13 mouse cellular contexts compared by ENCODE assay signal in genomic region chr6:30556080-30556479, GRCm38 (mm10). TPM values are rescaled to one million over a fixed set of nuclear protein-coding genes. Genes with fewer than 3 reads are reported as not detected.
DNase-seq lines count a peak whose midpoint lies in the region; ATAC-seq and TF ChIP-seq lines count a peak whose summit lies in the region.
"Had no signal": no experiment of that assay in that cellular context is flagged by ENCODE, and none has a peak within 500 bp of the region (broad histone marks: within the 10 kb centered on the region; RNA-seq: fewer than 3 reads in every experiment).

No protein-coding gene starts in this region.

- no peak for TF ChIP-seq EP300 in heart, postnatal 0 days (IDR thresholded peaks at IDR 0.05; ENCODE audit: low read depth)

- H3K4me2 ChIP-seq in forebrain, embryonic 13.5 days, result no peak overlapping the region
- H3K4me2 ChIP-seq in heart, postnatal 0 days (ENCODE audit: low read depth, low read length), result no peak overlapping the region
- H3K4me2 ChIP-seq: liver, embryonic 12.5 days had no signal

- no peak for TF ChIP-seq POLR2A in brain, embryonic 14.5 days (IDR thresholded peaks at IDR 0.05; ENCODE audit: borderline replicate concordance, extremely low read depth, insufficient read depth, insufficient read length, poor library complexity, severe bottlenecking)

- no peak for ATAC-seq in forebrain, embryonic 13.5 days
- ATAC-seq in heart, postnatal 0 days (ENCODE audit: insufficient read depth, low read depth), result peak; percentile 88
- ATAC-seq: liver, embryonic 12.5 days had no signal

- WGBS in forebrain, embryonic 10.5 days, result 4% methylated on average over 5 of the region's 9 CpGs
- 15% methylated on average over 2 of the region's 9 CpGs for WGBS in forebrain, embryonic 13.5 days
- WGBS in heart, postnatal 0 days, result 0% methylated on average over 3 of the region's 9 CpGs

- intact Hi-C loops in left cerebral cortex, adult 2 months (cut with DNase I), result no loop called here

- H3K27me3 ChIP-seq in forebrain, embryonic 10.5 days (ENCODE audit: poor library complexity, severe bottlenecking), result no peaks in the 10 kb centered on the region
- no peaks in the 10 kb centered on the region for H3K27me3 ChIP-seq in forebrain, embryonic 13.5 days
- H3K27me3 ChIP-seq in heart, postnatal 0 days (ENCODE audit: control insufficient read depth, insufficient read depth, low read length), result no peaks in the 10 kb centered on the region

- H3K9me3 ChIP-seq in forebrain, embryonic 10.5 days, result peaks cover 1% of the 10 kb centered on the region; the same call in 1 of the 2 replicates
- no peaks in the 10 kb centered on the region for H3K9me3 ChIP-seq in forebrain, embryonic 13.5 days (replicated peaks)
- 0 out of 2 replicates have a peak, but pooled peaks cover 1% of the 10 kb centered on the region for H3K9me3 ChIP-seq in heart, postnatal 0 days (replicated peaks; ENCODE audit: control insufficient read depth, low read length)
- H3K9me3 ChIP-seq: liver, embryonic 12.5 days had no signal

- no peak overlapping the region for H3K9ac ChIP-seq in forebrain, embryonic 13.5 days
- H3K9ac ChIP-seq in heart, postnatal 0 days (replicated peaks; ENCODE audit: low read depth, low read length), result no peak overlapping the region
- H3K9ac ChIP-seq: liver, embryonic 12.5 days had no signal

- no peaks in the 10 kb centered on the region; the same call in 1 of the 2 replicates for H3K36me3 ChIP-seq in forebrain, embryonic 10.5 days (replicated peaks)
- no peaks in the 10 kb centered on the region for H3K36me3 ChIP-seq in forebrain, embryonic 13.5 days (ENCODE audit: poor library complexity, severe bottlenecking)
- H3K36me3 ChIP-seq in heart, postnatal 0 days (replicated peaks; ENCODE audit: control insufficient read depth, insufficient read depth, low read length), result no peaks in the 10 kb centered on the region
- H3K36me3 ChIP-seq: liver, embryonic 12.5 days had no signal

- DNase-seq in forebrain, embryonic 10.5 days (ENCODE audit: extremely low spot score, low spot score), result no peak
- peak; percentile 59 for DNase-seq in 416B (ENCODE audit: low read depth)
- peak; percentile 26 for DNase-seq in brain, embryonic 14.5 days (ENCODE audit: low read depth)
- DNase-seq in heart, postnatal 0 days (ENCODE audit: low spot score), result peak; percentile 83
- no peak for DNase-seq in left cerebral cortex, adult 2 months (ENCODE audit: extremely low spot score in 1 of 2, low spot score in 2 of 2)
- no peak for DNase-seq in neural tube, embryonic 10.5 days (ENCODE audit: extremely low spot score, low spot score)
- no peak for DNase-seq in frontal cortex, postnatal 10 days (ENCODE audit: low spot score in 2 of 2)
- DNase-seq: cerebellum, adult 2 months had no signal

- no peak for TF ChIP-seq CTCF in brain, embryonic 14.5 days (IDR thresholded peaks at IDR 0.05; ENCODE audit: borderline replicate concordance, extremely low read depth, insufficient read depth, insufficient read length)
- TF ChIP-seq CTCF in heart, postnatal 0 days (IDR thresholded peaks at IDR 0.05; ENCODE audit: low read depth), result no peak
- TF ChIP-seq CTCF in left cerebral cortex, adult 2 months (IDR thresholded peaks at IDR 0.05), result no peak

- H3K4me3 ChIP-seq in forebrain, embryonic 10.5 days, result no peak overlapping the region
- H3K4me3 ChIP-seq in forebrain, embryonic 13.5 days, result no peak overlapping the region
- no peak overlapping the region for H3K4me3 ChIP-seq in heart, postnatal 0 days (ENCODE audit: low read depth, low read length)
- H3K4me3 ChIP-seq in left cerebral cortex, adult 2 months, result no peak overlapping the region
- H3K4me3 ChIP-seq: erythroblast, embryonic 14.5 days; liver, embryonic 12.5 days had no signal

- peaks cover 34% of the 10 kb centered on the region for H3K4me1 ChIP-seq in forebrain, embryonic 10.5 days
- peaks cover 17% of the 10 kb centered on the region for H3K4me1 ChIP-seq in forebrain, embryonic 13.5 days
- H3K4me1 ChIP-seq in heart, postnatal 0 days (ENCODE audit: control insufficient read depth, insufficient read depth), result no peaks in the 10 kb centered on the region
- H3K4me1 ChIP-seq: liver, embryonic 12.5 days had no signal

- H3K27ac ChIP-seq in forebrain, embryonic 10.5 days, result peak overlapping the region; percentile 48; the same call in 1 of the 2 replicates
- no peak overlapping the region for H3K27ac ChIP-seq in forebrain, embryonic 13.5 days
- H3K27ac ChIP-seq in heart, postnatal 0 days (ENCODE audit: low read depth), result 0 out of 2 replicates have a peak overlapping the region, but pooled peaks have one; percentile 7
- H3K27ac ChIP-seq in left cerebral cortex, adult 2 months, result no peak overlapping the region
- H3K27ac ChIP-seq: liver, embryonic 12.5 days had no signal

RNA-seq across cellular contexts. Expression of gene Cpa4, which starts 12.1 kb away (rescaled TPM):
- polyA plus RNA-seq in forebrain, embryonic 10.5 days (2016; fragmentation: Nextera tagmentation; extraction: Ambion mirVana), result 2.9 and 3.4 TPM in 2 replicates
- 3.4 and 3.6 TPM in 2 replicates for polyA plus RNA-seq in forebrain, embryonic 13.5 days (2015; fragmentation: Nextera tagmentation; extraction: Ambion mirVana)
- 2.5 and 3.3 TPM in 2 replicates for polyA plus RNA-seq in brain, embryonic 14.5 days (2012; rRNA removed)
- 0.23 TPM in 1 of 2 replicates, not detected in the other for total RNA-seq in heart, postnatal 0 days (2014; rRNA removed; ENCODE audit: low replicate concordance)
- polyA plus RNA-seq in heart, postnatal 0 days (2015; fragmentation: Nextera tagmentation; extraction: Ambion mirVana), result 0.30 and 0.46 TPM in 2 replicates
- total RNA-seq in left cerebral cortex, adult 2 months (2021), result under 1 TPM in 1 of 2 experiments, not detected in 1; 0.16 TPM
- total RNA-seq: hematopoietic stem cell, adult 5-6 weeks had no signal
- polyA plus RNA-seq: erythroblast, embryonic 14.5 days; testis, adult 2 months had no signal

RNA-seq across cellular contexts. Expression of gene Cpa2, which starts 14.7 kb away (rescaled TPM):
- 11.9 and 15.6 TPM in 2 replicates for polyA plus RNA-seq in forebrain, embryonic 10.5 days (2016; fragmentation: Nextera tagmentation; extraction: Ambion mirVana)
- polyA plus RNA-seq in forebrain, embryonic 13.5 days (2015; fragmentation: Nextera tagmentation; extraction: Ambion mirVana), result 4.1 and 5.2 TPM in 2 replicates
- polyA plus RNA-seq in brain, embryonic 14.5 days (2012; rRNA removed), result 3.4 and 4.1 TPM in 2 replicates
- not detected in 2 replicates for total RNA-seq in heart, postnatal 0 days (2014; rRNA removed; ENCODE audit: low replicate concordance)
- polyA plus RNA-seq in heart, postnatal 0 days (2015; fragmentation: Nextera tagmentation; extraction: Ambion mirVana), result 2.7 and 2.8 TPM in 2 replicates
- total RNA-seq in left cerebral cortex, adult 2 months (2021), result 1 to 10 TPM in 1 of 2 experiments, under 1 TPM in 1; 0.61 to 1.2 TPM
- polyA plus RNA-seq: erythroblast, embryonic 14.5 days had no signal

RNA-seq across cellular contexts. Expression of gene Ssmem1, which starts 46.4 kb away (rescaled TPM):
- 0.16 and 0.34 TPM in 2 replicates for polyA plus RNA-seq in forebrain, embryonic 10.5 days (2016; fragmentation: Nextera tagmentation; extraction: Ambion mirVana)
- 0.26 TPM in 1 of 2 replicates, not detected in the other for polyA plus RNA-seq in forebrain, embryonic 13.5 days (2015; fragmentation: Nextera tagmentation; extraction: Ambion mirVana)
- polyA plus RNA-seq in brain, embryonic 14.5 days (2012; rRNA removed), result 0.09 and 0.10 TPM in 2 replicates
- total RNA-seq in heart, postnatal 0 days (2014; rRNA removed; ENCODE audit: low replicate concordance), result not detected in 2 replicates
- 0.08 TPM in 1 of 2 replicates, not detected in the other for polyA plus RNA-seq in heart, postnatal 0 days (2015; fragmentation: Nextera tagmentation; extraction: Ambion mirVana)
- 1 to 10 TPM in 1 of 2 experiments, under 1 TPM in 1; 0.70 to 1.1 TPM for total RNA-seq in left cerebral cortex, adult 2 months (2021)
- total RNA-seq: hematopoietic stem cell, adult 5-6 weeks had no signal
- polyA plus RNA-seq: erythroblast, embryonic 14.5 days had no signal

RNA-seq across cellular contexts. Expression of gene Tmem209, which starts 46.5 kb away (rescaled TPM):
- 54.3 and 56.6 TPM in 2 replicates for polyA plus RNA-seq in forebrain, embryonic 10.5 days (2016; fragmentation: Nextera tagmentation; extraction: Ambion mirVana)
- 37.6 and 41.4 TPM in 2 replicates for polyA plus RNA-seq in forebrain, embryonic 13.5 days (2015; fragmentation: Nextera tagmentation; extraction: Ambion mirVana)
- polyA plus RNA-seq in brain, embryonic 14.5 days (2012; rRNA removed), result 45.9 and 59.4 TPM in 2 replicates
- total RNA-seq in heart, postnatal 0 days (2014; rRNA removed; ENCODE audit: low replicate concordance), result 36.9 and 41.8 TPM in 2 replicates
- polyA plus RNA-seq in heart, postnatal 0 days (2015; fragmentation: Nextera tagmentation; extraction: Ambion mirVana), result 10.9 and 13.1 TPM in 2 replicates
- 10 to 100 TPM; 18.3 to 21.7 TPM for total RNA-seq in left cerebral cortex, adult 2 months (2021)

RNA-seq across cellular contexts. Expression of gene Cpa5, which starts 54.7 kb away (rescaled TPM):
- 0.51 and 0.84 TPM in 2 replicates for polyA plus RNA-seq in forebrain, embryonic 10.5 days (2016; fragmentation: Nextera tagmentation; extraction: Ambion mirVana)
- polyA plus RNA-seq in forebrain, embryonic 13.5 days (2015; fragmentation: Nextera tagmentation; extraction: Ambion mirVana), result 0.10 and 0.14 TPM in 2 replicates
- polyA plus RNA-seq in brain, embryonic 14.5 days (2012; rRNA removed), result 0.04 and 0.14 TPM in 2 replicates
- total RNA-seq in heart, postnatal 0 days (2014; rRNA removed; ENCODE audit: low replicate concordance), result 0.46 and 1.6 TPM in 2 replicates
- polyA plus RNA-seq in heart, postnatal 0 days (2015; fragmentation: Nextera tagmentation; extraction: Ambion mirVana), result 0.32 and 0.67 TPM in 2 replicates
- total RNA-seq in left cerebral cortex, adult 2 months (2021), result not detected
- total RNA-seq: hematopoietic stem cell, adult 5-6 weeks had no signal
- polyA plus RNA-seq: cerebellum, adult 2 months; erythroblast, embryonic 14.5 days; liver, embryonic 12.5 days had no signal

Comparison
In these comparisons a context has a peak if more than half of its experiments do, and no peak if none do; other contexts are left out.
1. H3K27ac ChIP-seq: peak in forebrain, embryonic 10.5 days (single experiment) and heart, postnatal 0 days (single experiment); none in forebrain, embryonic 13.5 days (single experiment) and left cerebral cortex, adult 2 months (single experiment).
2. DNase-seq: peak in 416B (single experiment), brain, embryonic 14.5 days (single experiment) and heart, postnatal 0 days (single experiment); none in forebrain, embryonic 10.5 days (single experiment), left cerebral cortex, adult 2 months (0 of 2), neural tube, embryonic 10.5 days (single experiment) and frontal cortex, postnatal 10 days (0 of 2).